Mouse (Mus musculus): Measurements from ENCODE around the gene Ankrd34c. TPM values are rescaled to one million over a fixed set of nuclear protein-coding genes. Genes with fewer than 3 reads are reported as not detected.

The Ankrd34c gene
- polyA plus RNA-seq, 1 experiment from 2014 or later = 0.23 TPM

- Histone ChIP-seq H3K27me3 (replicated peaks) (no peaks in the 10 kb centered on the region), H3K9me3 (no peaks in the 10 kb centered on the region), H3K9ac (peak overlapping the region; percentile 77), H3K4me3 (peak overlapping the region; percentile 69), H3K4me1 (peaks cover 13% of the 10 kb centered on the region), H3K36me3 (replicated peaks) (no peaks in the 10 kb centered on the region; the same call in 1 of the 2 replicates), H3K4me2 (peak overlapping the region; percentile 94), H3K27ac (peak overlapping the region; percentile 82)
- WGBS = 10% methylated on average over 10 of the region's 10 CpGs
- no peak for ATAC-seq (replicated peaks)
Measured at GRCm38 (mm10) chr9:89705197-89705533, 33.1 kb downstream of the Ankrd34c start.

- 2% methylated on average over 52 of the region's 52 CpGs for WGBS
- H3K9ac ChIP-seq = peak within 1 kb of the TSS; percentile 77
Measured at GRCm38 (mm10) chr9:89704265-89705196, 33.7 kb downstream of the Ankrd34c start, which contains the start of gene Tmed3. TSS of gene Tmed3 (minus strand) at chr9:89705068.

GRCm38 (mm10) chr9:89700910-89701457 is 37.3 kb downstream of the Ankrd34c start:
- Histone ChIP-seq H3K27ac (no peak overlapping the region), H3K9me3 (no peaks in the 10 kb centered on the region)
- 99% methylated on average over 2 of the region's 2 CpGs for WGBS

More at GRCm38 (mm10) chr9:89704265-89705196, 33.7 kb downstream of the Ankrd34c start, which contains the start of gene Tmed3:
- peak within 1 kb of the TSS; percentile 94 for H3K4me2 ChIP-seq
- H3K9me3 ChIP-seq = no peaks in the 10 kb centered on the region
- peak within 1 kb of the TSS; percentile 82 for H3K27ac ChIP-seq
- no peaks in the 10 kb centered on the region for H3K27me3 ChIP-seq (replicated peaks)
- H3K4me1 ChIP-seq = peaks cover 13% of the 10 kb centered on the region
- peak within 1 kb of the TSS; percentile 69 for H3K4me3 ChIP-seq
- ATAC-seq (replicated peaks) = peak; percentile 100
- peaks cover 2% of the 10 kb centered on the region; the same call in 1 of the 2 replicates for H3K36me3 ChIP-seq (replicated peaks)

GRCm38 (mm10) chr9:89695143-89695542 is 43.1 kb downstream of the Ankrd34c start:
- ATAC-seq (replicated peaks) = no peak
- 91% methylated on average over 1 of the region's 1 CpGs for WGBS

More at GRCm38 (mm10) chr9:89700910-89701457, 37.3 kb downstream of the Ankrd34c start:
- no peak overlapping the region for H3K4me3 ChIP-seq
- no peaks in the 10 kb centered on the region for H3K27me3 ChIP-seq (replicated peaks)
- H3K9ac ChIP-seq = no peak overlapping the region
- no peak overlapping the region for H3K4me2 ChIP-seq
- no peak for ATAC-seq (replicated peaks)
- peaks cover 13% of the 10 kb centered on the region; the same call in 1 of the 2 replicates for H3K36me3 ChIP-seq (replicated peaks)
- H3K4me1 ChIP-seq = peaks cover 13% of the 10 kb centered on the region

GRCm38 (mm10) chr9:89693670-89694069 is 44.6 kb downstream of the Ankrd34c start:
- Histone ChIP-seq H3K9ac (no peak overlapping the region), H3K27ac (no peak overlapping the region), H3K4me3 (no peak overlapping the region), H3K4me1 (no peaks in the 10 kb centered on the region), H3K27me3 (replicated peaks) (no peaks in the 10 kb centered on the region), H3K9me3 (no peaks in the 10 kb centered on the region), H3K4me2 (no peak overlapping the region), H3K36me3 (replicated peaks) (peaks cover 2% of the 10 kb centered on the region; the same call in 1 of the 2 replicates)
- no peak for ATAC-seq (replicated peaks)
- WGBS = 90% methylated on average over 2 of the region's 2 CpGs

More at GRCm38 (mm10) chr9:89695143-89695542, 43.1 kb downstream of the Ankrd34c start:
- Histone ChIP-seq H3K27ac (no peak overlapping the region), H3K9ac (no peak overlapping the region), H3K4me3 (no peak overlapping the region), H3K4me1 (no peaks in the 10 kb centered on the region), H3K27me3 (replicated peaks) (no peaks in the 10 kb centered on the region), H3K9me3 (no peaks in the 10 kb centered on the region), H3K36me3 (replicated peaks) (peaks cover 13% of the 10 kb centered on the region; the same call in 1 of the 2 replicates), H3K4me2 (no peak overlapping the region)

- Histone ChIP-seq H3K4me1 (no peaks in the 10 kb centered on the region), H3K27me3 (replicated peaks) (no peaks in the 10 kb centered on the region), H3K9me3 (no peaks in the 10 kb centered on the region), H3K4me2 (no peak overlapping the region), H3K9ac (no peak overlapping the region), H3K4me3 (no peak overlapping the region), H3K36me3 (replicated peaks) (no peaks in the 10 kb centered on the region), H3K27ac (no peak overlapping the region)
- ATAC-seq (replicated peaks) = no peak
- WGBS = 70% methylated on average over 1 of the region's 1 CpGs
Measured at GRCm38 (mm10) chr9:89689179-89689578, 49.1 kb downstream of the Ankrd34c start.

GRCm38 (mm10) chr9:89687503-89688226 is 50.6 kb downstream of the Ankrd34c start:
- H3K27me3 ChIP-seq (replicated peaks) = no peaks in the 10 kb centered on the region
- no peaks in the 10 kb centered on the region for H3K9me3 ChIP-seq
- 59% methylated on average over 10 of the region's 10 CpGs for WGBS

GRCm38 (mm10) chr9:89686262-89686661 is 52.0 kb downstream of the Ankrd34c start:
- Histone ChIP-seq H3K4me3 (no peak overlapping the region), H3K36me3 (replicated peaks) (no peaks in the 10 kb centered on the region), H3K9ac (no peak overlapping the region), H3K4me1 (no peaks in the 10 kb centered on the region), H3K4me2 (no peak overlapping the region), H3K27ac (no peak overlapping the region), H3K27me3 (replicated peaks) (no peaks in the 10 kb centered on the region), H3K9me3 (no peaks in the 10 kb centered on the region)
- 68% methylated on average over 2 of the region's 2 CpGs for WGBS
- ATAC-seq (replicated peaks) = no peak

More at GRCm38 (mm10) chr9:89687503-89688226, 50.6 kb downstream of the Ankrd34c start:
- Histone ChIP-seq H3K4me1 (no peaks in the 10 kb centered on the region), H3K4me3 (no peak overlapping the region), H3K27ac (no peak overlapping the region), H3K9ac (no peak overlapping the region), H3K36me3 (replicated peaks) (no peaks in the 10 kb centered on the region), H3K4me2 (no peak overlapping the region)
- ATAC-seq (replicated peaks) = peak; percentile 75

GRCm38 (mm10) chr9:89678974-89679373 is 59.3 kb downstream of the Ankrd34c start:
- Histone ChIP-seq H3K27ac (no peak overlapping the region), H3K4me2 (no peak overlapping the region), H3K27me3 (replicated peaks) (no peaks in the 10 kb centered on the region), H3K9ac (no peak overlapping the region), H3K4me1 (no peaks in the 10 kb centered on the region), H3K36me3 (replicated peaks) (no peaks in the 10 kb centered on the region), H3K4me3 (no peak overlapping the region), H3K9me3 (no peaks in the 10 kb centered on the region)
- ATAC-seq (replicated peaks) = peak; percentile 83
- 53% methylated on average over 1 of the region's 1 CpGs for WGBS

All from midbrain, embryonic 15.5 days (tissue).